Mouse (Mus musculus) liver, embryonic 16.5 days (tissue): ENCODE results near the gene Wars. TPM values are rescaled to one million over a fixed set of nuclear protein-coding genes. Genes with fewer than 3 reads are reported as not detected.

Experiments
- ATAC-seq: fragments of 200-750 bp; cut with Nextera tagmentation; 2 replicates; pipeline ENCODE4 v1.8.0; 2017; ENCODE audit warnings: low read depth, mild to moderate bottlenecking, moderate number of reproducible peaks, moderate library complexity
- H3K27ac ChIP-seq: fragments of 300-500 bp; sonication (generic); 2 replicates; pipeline ENCODE4 v1.5.1; 2014; ENCODE audit warnings: mild to moderate bottlenecking, low read length
- H3K27me3 ChIP-seq: fragments of 300-500 bp; sonication (generic); 2 replicates; pipeline ENCODE4 v1.6.1; 2014; ENCODE audit warnings: low read depth, low read length, mixed read lengths; ENCODE audit not compliant: control insufficient read depth, insufficient read depth
- H3K36me3 ChIP-seq: fragments of 300-500 bp; sonication (generic); 2 replicates; pipeline ENCODE4 v1.6.1; 2014; ENCODE audit warnings: mild to moderate bottlenecking; ENCODE audit not compliant: control insufficient read depth, insufficient read depth
- H3K4me1 ChIP-seq: fragments of 300-500 bp; sonication (generic); 2 replicates; pipeline ENCODE4 v1.6.1; 2014; ENCODE audit warnings: low read depth, low read length, mixed read lengths; ENCODE audit not compliant: control insufficient read depth
- H3K4me2 ChIP-seq: fragments of 300-500 bp; sonication (generic); 2 replicates; pipeline ENCODE4 v1.6.1; 2014; ENCODE audit warnings: low read depth, low read length, mixed read lengths
- H3K4me3 ChIP-seq: fragments of 300-500 bp; sonication (generic); 2 replicates; pipeline ENCODE4 v1.5.1; 2014; ENCODE audit warnings: low read depth, mild to moderate bottlenecking, low read length
- H3K9ac ChIP-seq: fragments of 300-500 bp; sonication (generic); 2 replicates; pipeline ENCODE4 v1.6.1; 2014; ENCODE audit warnings: low read depth, low read length
- H3K9me3 ChIP-seq: fragments of 300-500 bp; sonication (generic); replicated peaks from 2 replicates; pipeline ENCODE4 v1.6.1; 2016; ENCODE audit warnings: low read length; ENCODE audit not compliant: control insufficient read depth
- WGBS: fragments of 180-500 bp; shearing (Covaris S2); extraction: QIAGEN DNeasy Blood & Tissue Kit; methylation state at CpG from one replicate; pipeline ENCODE4 v1.1.7; 2014; ENCODE audit not compliant: insufficient replicate concordance; 5-methylcytosine and 5-hydroxymethylcytosine counted together
- polyA plus RNA-seq: library from polyadenylated mRNA; unstranded; fragments of >200 nt; fragmentation: Nextera tagmentation; extraction: Ambion mirVana; gene quantifications from 2 replicates; pipeline ENCODE4 v1.2.1, GENCODE M21; 2015

The Wars gene
- polyA plus RNA-seq, 1 experiment from 2014 or later, result 25.7 TPM

- H3K4me1 ChIP-seq, result no peaks in the 10 kb centered on the region; the same call in 1 of the 2 replicates
- H3K4me2 ChIP-seq, result no peak overlapping the region
- no peaks in the 10 kb centered on the region for H3K9me3 ChIP-seq
- no peak overlapping the region for H3K27ac ChIP-seq
- no peaks in the 10 kb centered on the region for H3K27me3 ChIP-seq
- no peak for ATAC-seq
- H3K36me3 ChIP-seq, result no peaks in the 10 kb centered on the region
- no peak overlapping the region for H3K4me3 ChIP-seq
- H3K9ac ChIP-seq, result no peak overlapping the region
- 46% methylated on average over 12 of the region's 12 CpGs for WGBS
Observed at GRCm38 (mm10) chr12:108914709-108915340, 20.9 kb upstream of the Wars start.

DNA sequence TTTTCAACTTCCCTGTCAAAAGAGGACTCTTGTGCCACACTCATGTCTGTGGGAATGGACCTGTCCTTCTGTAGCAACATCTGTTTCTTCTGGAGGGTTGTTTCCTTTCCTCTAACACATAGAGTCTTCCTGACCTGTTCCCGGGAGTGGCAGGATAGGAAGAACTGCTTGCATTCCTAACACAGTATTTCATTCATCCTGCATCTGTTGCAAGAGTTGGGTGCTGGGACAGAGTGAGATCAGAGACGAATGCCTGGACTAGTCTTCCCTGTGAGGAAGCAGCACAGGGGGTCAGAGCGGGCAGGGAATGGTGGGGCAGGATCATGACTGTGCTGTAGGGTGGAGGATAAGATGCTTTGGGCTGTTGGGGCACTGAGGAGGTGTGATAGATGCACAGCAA, 20.2 kb upstream of the Wars start:
- Histone ChIP-seq H3K9me3 (no peaks in the 10 kb centered on the region), H3K27ac (no peak overlapping the region), H3K4me2 (no peak overlapping the region), H3K36me3 (no peaks in the 10 kb centered on the region), H3K27me3 (no peaks in the 10 kb centered on the region), H3K4me3 (no peak overlapping the region), H3K4me1 (no peaks in the 10 kb centered on the region; the same call in 1 of the 2 replicates), H3K9ac (no peak overlapping the region)
- ATAC-seq, result no peak
- 63% methylated on average over 3 of the region's 3 CpGs for WGBS

GRCm38 (mm10) chr12:108912442-108912841, 18.5 kb upstream of the Wars start:
- H3K27me3 ChIP-seq, result no peaks in the 10 kb centered on the region
- no peak overlapping the region for H3K9ac ChIP-seq
- H3K4me1 ChIP-seq, result no peaks in the 10 kb centered on the region; the same call in 1 of the 2 replicates
- H3K9me3 ChIP-seq, result no peaks in the 10 kb centered on the region
- ATAC-seq, result no peak
- H3K4me3 ChIP-seq, result no peak overlapping the region
- no peak overlapping the region; the same call in 1 of the 2 replicates for H3K27ac ChIP-seq
- no peaks in the 10 kb centered on the region for H3K36me3 ChIP-seq
- no peak overlapping the region for H3K4me2 ChIP-seq
- 77% methylated on average over 2 of the region's 2 CpGs for WGBS

DNA sequence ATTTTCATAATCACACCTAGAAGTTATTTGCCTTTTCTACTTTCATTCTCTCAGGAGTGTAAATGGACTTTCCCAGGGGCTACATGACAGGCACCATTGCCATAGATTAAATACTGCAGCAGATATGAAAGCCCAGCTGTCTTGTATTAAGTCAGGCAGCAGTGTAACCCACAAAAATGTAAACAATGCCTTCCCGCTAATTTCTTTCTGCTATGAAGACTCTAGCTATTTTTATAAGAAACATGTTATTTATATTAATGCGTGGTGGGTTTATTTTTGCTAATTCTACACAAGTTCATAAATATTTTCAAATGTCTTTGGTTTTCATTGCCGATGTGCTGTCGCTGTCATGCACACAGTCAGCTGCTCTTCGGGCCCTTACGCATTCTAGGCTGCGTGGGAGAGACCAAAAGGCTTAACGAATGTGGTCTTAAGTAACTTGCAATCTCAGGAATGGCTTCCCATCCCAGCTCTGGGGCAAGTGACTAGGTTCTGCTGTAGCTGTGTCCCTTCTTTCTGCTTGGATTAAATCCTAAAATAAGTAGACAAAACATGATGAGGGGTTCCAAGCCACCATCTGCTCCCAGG, 16.0 kb upstream of the Wars start:
- H3K4me3 ChIP-seq, result no peak overlapping the region
- 79% methylated on average over 8 of the region's 8 CpGs for WGBS
- no peaks in the 10 kb centered on the region for H3K36me3 ChIP-seq
- no peak overlapping the region for H3K4me2 ChIP-seq
- no peaks in the 10 kb centered on the region for H3K9me3 ChIP-seq
- no peaks in the 10 kb centered on the region; the same call in 1 of the 2 replicates for H3K4me1 ChIP-seq
- no peak overlapping the region for H3K9ac ChIP-seq
- H3K27me3 ChIP-seq, result no peaks in the 10 kb centered on the region
- H3K27ac ChIP-seq, result no peak overlapping the region
- no peak for ATAC-seq

- H3K4me2 ChIP-seq, result no peak overlapping the region
- H3K4me3 ChIP-seq, result no peak overlapping the region
- H3K27me3 ChIP-seq, result no peaks in the 10 kb centered on the region
- WGBS, result 72% methylated on average over 12 of the region's 12 CpGs
- H3K9ac ChIP-seq, result no peak overlapping the region
- no peaks in the 10 kb centered on the region; the same call in 1 of the 2 replicates for H3K4me1 ChIP-seq
- H3K9me3 ChIP-seq, result no peaks in the 10 kb centered on the region
- ATAC-seq, result no peak
- H3K36me3 ChIP-seq, result no peaks in the 10 kb centered on the region
- H3K27ac ChIP-seq, result no peak overlapping the region
Observed at GRCm38 (mm10) chr12:108906398-108906797, 12.4 kb upstream of the Wars start.

GRCm38 (mm10) chr12:108905620-108906302, 11.8 kb upstream of the Wars start:
- no peak overlapping the region for H3K4me2 ChIP-seq
- no peaks in the 10 kb centered on the region; the same call in 1 of the 2 replicates for H3K4me1 ChIP-seq
- H3K36me3 ChIP-seq, result no peaks in the 10 kb centered on the region
- ATAC-seq, result no peak
- WGBS, result 69% methylated on average over 14 of the region's 14 CpGs
- H3K4me3 ChIP-seq, result no peak overlapping the region
- no peak overlapping the region for H3K9ac ChIP-seq
- H3K27me3 ChIP-seq, result no peaks in the 10 kb centered on the region
- no peaks in the 10 kb centered on the region for H3K9me3 ChIP-seq
- no peak overlapping the region for H3K27ac ChIP-seq

- 77% methylated on average over 8 of the region's 8 CpGs for WGBS
- Histone ChIP-seq H3K9ac (no peak overlapping the region), H3K9me3 (no peaks in the 10 kb centered on the region), H3K4me3 (no peak overlapping the region), H3K27ac (no peak overlapping the region), H3K4me2 (no peak overlapping the region), H3K27me3 (no peaks in the 10 kb centered on the region), H3K36me3 (no peaks in the 10 kb centered on the region), H3K4me1 (no peaks in the 10 kb centered on the region; the same call in 1 of the 2 replicates)
- no peak for ATAC-seq
Observed at GRCm38 (mm10) chr12:108904276-108904653, 10.3 kb upstream of the Wars start.

DNA sequence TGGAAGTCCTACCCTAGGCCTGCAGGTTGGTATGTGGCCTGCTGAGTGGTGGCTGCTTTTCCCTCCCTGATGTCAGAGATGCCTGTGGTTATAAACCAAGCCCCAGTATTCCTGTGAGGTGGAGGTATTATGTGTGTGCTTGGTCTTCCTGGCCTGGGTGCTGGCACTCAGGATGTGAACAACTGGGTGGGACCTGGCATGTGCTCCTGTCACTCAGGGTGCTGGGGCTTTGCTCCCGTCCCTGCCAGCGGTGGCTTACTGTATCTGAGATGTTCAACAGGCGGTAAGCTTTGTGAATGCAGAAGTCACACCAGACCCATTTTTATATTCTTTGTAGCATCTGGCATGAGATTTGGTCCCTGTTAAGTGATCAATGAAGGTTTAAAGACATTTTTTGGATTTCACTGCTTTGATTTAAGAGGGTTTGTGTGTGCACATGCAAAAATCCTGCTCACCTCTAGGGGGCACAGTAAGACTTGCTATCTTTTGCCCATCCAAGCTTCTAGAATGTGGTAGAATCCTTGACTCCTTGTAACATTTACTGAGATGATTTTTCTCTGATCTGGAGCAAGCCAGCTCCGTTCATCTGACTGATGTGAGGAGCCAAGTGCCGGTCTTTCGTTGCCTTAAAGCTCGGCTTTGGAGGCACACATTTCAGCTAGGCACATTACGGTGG, 9.8 kb upstream of the Wars start:
- ATAC-seq, result no peak
- H3K4me2 ChIP-seq, result no peak overlapping the region

More for the DNA sequence above, 9.8 kb upstream of the Wars start:
- no peaks in the 10 kb centered on the region; the same call in 1 of the 2 replicates for H3K4me1 ChIP-seq
- no peak overlapping the region for H3K27ac ChIP-seq
- no peaks in the 10 kb centered on the region for H3K9me3 ChIP-seq
- no peaks in the 10 kb centered on the region for H3K27me3 ChIP-seq
- H3K4me3 ChIP-seq, result no peak overlapping the region
- 75% methylated on average over 8 of the region's 8 CpGs for WGBS
- no peak overlapping the region for H3K9ac ChIP-seq
- no peaks in the 10 kb centered on the region for H3K36me3 ChIP-seq
